Comparison of ENCODE assay signal across 23 mouse cellular contexts in genomic region chr7:15918371-15918770, GRCm38 (mm10). TPM values are rescaled to one million over a fixed set of nuclear protein-coding genes. Genes with fewer than 3 reads are reported as not detected.
"Had no signal": no experiment of that assay in that cellular context is flagged by ENCODE, and none has a peak within 500 bp of the region (broad histone marks: within the 10 kb centered on the region; RNA-seq: fewer than 3 reads in every experiment).

No protein-coding gene starts in this region.

- DNase-seq: kidney, adult 9 months; kidney, postnatal 10 days; lung, embryonic 14.5 days; lung, postnatal 10 days; lung, postnatal 4 days; midbrain, embryonic 14.5 days; right cerebral cortex, adult 18-20 months; right cerebral cortex, postnatal 25 days; thymus, postnatal 36 days had no signal

- H3K27me3 ChIP-seq: liver, embryonic 15.5 days; neural tube, embryonic 15.5 days had no signal

- H3K4me3 ChIP-seq: left cerebral cortex, adult 2 months; limb, embryonic 10.5 days; liver, embryonic 15.5 days; midbrain, embryonic 10.5 days; myocyte; neural tube, embryonic 15.5 days had no signal

- H3K27ac ChIP-seq: left cerebral cortex, adult 2 months; limb, embryonic 10.5 days; liver, embryonic 15.5 days; midbrain, embryonic 10.5 days; neural tube, embryonic 15.5 days had no signal

RNA-seq across cellular contexts. Expression of gene Crxos, which starts 36.0 kb away (rescaled TPM):
- total RNA-seq: layer of hippocampus, postnatal 25 days; left cerebral cortex, postnatal 14 days; megakaryocyte, adult 5-6 weeks had no signal
- polyA plus RNA-seq: limb, embryonic 10.5 days; limb, embryonic 14.5 days; liver, embryonic 15.5 days; lung, embryonic 14.5 days; midbrain, embryonic 10.5 days; midbrain, embryonic 14.5 days; myocyte; neural tube, embryonic 15.5 days; small intestine, adult 2 months; stomach, embryonic 16.5 days; thymus, postnatal 0 days had no signal

RNA-seq across cellular contexts. Expression of gene Crx, which starts 38.6 kb away (rescaled TPM):
- total RNA-seq: layer of hippocampus, postnatal 25 days; left cerebral cortex, adult 2 months; left cerebral cortex, postnatal 14 days; megakaryocyte, adult 5-6 weeks had no signal
- polyA plus RNA-seq: limb, embryonic 10.5 days; limb, embryonic 14.5 days; liver, embryonic 15.5 days; lung, embryonic 14.5 days; myocyte; neural tube, embryonic 11.5 days; neural tube, embryonic 15.5 days; small intestine, adult 2 months; stomach, embryonic 16.5 days; thymus, postnatal 0 days had no signal
